Mouse (Mus musculus) lung, embryonic 16.5 days (tissue): ENCODE measurements around the gene Pard6a. TPM values are rescaled to one million over a fixed set of nuclear protein-coding genes. Genes with fewer than 3 reads are reported as not detected.

Experiments used
- ATAC-seq: fragments of 200-750 bp; cut with Nextera tagmentation; 2 replicates; pipeline ENCODE4 v1.8.0; 2017; ENCODE audit warnings: low read depth, mild to moderate bottlenecking, moderate library complexity
- H3K27ac ChIP-seq: fragments of 300-500 bp; sonication (generic); 2 replicates; pipeline ENCODE4 v1.5.1; 2014; ENCODE audit warnings: mild to moderate bottlenecking, control low read depth, low read length
- H3K27me3 ChIP-seq: fragments of 300-500 bp; sonication (generic); 2 replicates; pipeline ENCODE4 v1.6.1; 2014; ENCODE audit warnings: low read depth, low read length, mixed read lengths; ENCODE audit not compliant: control insufficient read depth, insufficient read depth
- H3K36me3 ChIP-seq: fragments of 300-500 bp; sonication (generic); 2 replicates; pipeline ENCODE4 v1.6.1; 2014; ENCODE audit warnings: low read length; ENCODE audit not compliant: control insufficient read depth, insufficient read depth
- H3K4me1 ChIP-seq: fragments of 300-500 bp; sonication (generic); replicated peaks from 2 replicates; pipeline ENCODE4 v1.6.1; 2014; ENCODE audit warnings: low read length, mixed read lengths; ENCODE audit not compliant: control insufficient read depth, insufficient read depth
- H3K4me2 ChIP-seq: fragments of 300-500 bp; sonication (generic); 2 replicates; pipeline ENCODE4 v1.6.1; 2014; ENCODE audit warnings: low read depth, low read length, control low read depth
- H3K4me3 ChIP-seq: fragments of 300-500 bp; sonication (generic); 2 replicates; pipeline ENCODE4 v1.5.1; 2014; ENCODE audit warnings: mild to moderate bottlenecking, low read length, control low read depth
- H3K9ac ChIP-seq: fragments of 300-500 bp; sonication (generic); 2 replicates; pipeline ENCODE4 v1.6.1; 2014; ENCODE audit warnings: low read length, control low read depth
- H3K9me3 ChIP-seq: fragments of 300-500 bp; sonication (generic); 2 replicates; pipeline ENCODE4 v1.6.1; 2016; ENCODE audit warnings: low read length; ENCODE audit not compliant: control insufficient read depth
- WGBS: fragments of 180-500 bp; shearing (Covaris S2); extraction: QIAGEN DNeasy Blood & Tissue Kit; methylation state at CpG from one replicate; pipeline ENCODE4 v1.1.7; 2014; 5-methylcytosine and 5-hydroxymethylcytosine counted together
- polyA plus RNA-seq: library from polyadenylated mRNA; unstranded; fragments of >200 nt; fragmentation: Nextera tagmentation; extraction: Ambion mirVana; gene quantifications from 2 replicates; pipeline ENCODE4 v1.2.1, GENCODE M21; 2015

Gene Pard6a
- polyA plus RNA-seq, result 15.2 and 17.6 TPM in 2 replicates

DNA sequence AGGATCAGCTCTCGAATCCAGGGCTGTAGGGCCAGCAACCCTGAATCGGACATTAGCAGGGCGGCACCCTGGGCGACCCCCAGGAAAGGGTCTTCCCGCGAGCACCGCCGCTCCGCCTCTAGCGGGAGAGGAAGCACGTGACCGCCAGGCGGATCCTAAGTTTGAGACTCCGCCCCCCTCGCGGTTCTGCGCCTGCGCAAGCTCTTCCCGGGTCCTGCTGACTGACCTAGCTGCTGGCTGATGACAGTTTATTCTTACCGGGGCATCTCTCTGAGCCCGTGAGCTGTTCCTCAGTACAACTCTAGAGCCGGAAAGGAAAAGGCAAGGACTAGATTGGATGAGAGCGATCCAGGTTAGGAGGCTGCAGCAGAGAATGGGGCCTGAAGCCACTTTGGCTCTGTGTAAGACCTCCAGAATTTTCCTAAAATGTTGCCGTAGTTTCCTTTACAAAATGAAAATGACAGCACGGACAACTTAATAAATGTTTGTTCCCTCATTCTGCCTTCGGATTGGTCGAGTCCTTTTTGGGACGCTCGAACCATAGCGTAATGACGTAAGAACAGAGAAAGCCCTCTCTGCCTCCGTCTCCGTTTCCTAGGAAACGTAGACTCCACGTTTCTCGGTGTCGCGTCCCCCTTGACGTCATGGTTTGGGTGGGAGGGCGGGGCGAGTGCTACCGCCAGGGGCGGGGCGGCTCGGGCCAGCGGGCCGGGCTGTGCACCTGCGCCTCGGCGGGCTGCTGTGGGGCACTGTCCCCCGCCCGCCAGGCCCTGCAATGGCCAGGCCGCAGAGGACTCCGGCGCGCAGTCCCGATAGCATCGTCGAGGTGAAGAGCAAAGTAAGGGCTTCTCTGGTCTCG, at the start of gene Pard6a, which contains the start of gene Acd:
TSS of gene Pard6a (plus strand) at position 183 of the 859 bp plus-strand sequence.
TSS of gene Acd (minus strand) at position 137 of the 859 bp plus-strand sequence.
- peak within 1 kb of the TSS; percentile 94 for H3K27ac ChIP-seq
- H3K4me2 ChIP-seq, result peak within 1 kb of the TSS; percentile 93
- H3K4me3 ChIP-seq, result peak within 1 kb of the TSS; percentile 83
- H3K9me3 ChIP-seq, result no peaks in the 10 kb centered on the region
- no peaks in the 10 kb centered on the region for H3K27me3 ChIP-seq
- peaks cover 11% of the 10 kb centered on the region for H3K36me3 ChIP-seq
- WGBS, result under 1% methylated on average over 60 of the region's 60 CpGs
- H3K9ac ChIP-seq, result peak within 1 kb of the TSS; percentile 77
- peaks cover 15% of the 10 kb centered on the region for H3K4me1 ChIP-seq
- ATAC-seq, result peak; percentile 87

DNA sequence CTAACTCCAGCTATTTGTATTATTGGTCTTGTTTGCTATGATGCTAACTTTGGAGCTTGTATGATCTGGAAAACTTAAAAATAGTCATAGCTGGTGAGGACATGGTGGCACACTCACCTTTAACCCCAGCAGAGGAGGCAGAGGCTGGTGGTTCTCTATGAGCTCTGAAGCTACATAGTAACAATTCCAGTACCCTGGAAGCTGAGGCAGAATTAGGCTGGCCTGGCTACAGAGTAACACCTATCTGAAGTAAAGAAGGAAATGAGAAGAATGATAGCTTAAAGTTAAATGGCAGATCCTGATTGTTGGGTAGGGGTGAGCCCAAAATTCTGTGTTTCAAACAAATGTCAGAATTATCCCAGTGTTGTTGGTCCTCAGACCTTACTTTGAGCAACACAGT, 43.3 kb upstream of the Pard6a start:
- H3K36me3 ChIP-seq, result peaks cover 7% of the 10 kb centered on the region
- H3K9ac ChIP-seq, result no peak overlapping the region
- no peaks in the 10 kb centered on the region for H3K4me1 ChIP-seq
- H3K27me3 ChIP-seq, result no peaks in the 10 kb centered on the region
- no peak overlapping the region for H3K4me2 ChIP-seq
- no peak overlapping the region for H3K4me3 ChIP-seq
- ATAC-seq, result no peak
- H3K9me3 ChIP-seq, result no peaks in the 10 kb centered on the region
- no peak overlapping the region for H3K27ac ChIP-seq

- H3K4me2 ChIP-seq, result no peak overlapping the region
- 62% methylated on average over 3 of the region's 3 CpGs for WGBS
- no peaks in the 10 kb centered on the region for H3K4me1 ChIP-seq
- H3K9ac ChIP-seq, result no peak overlapping the region
- no peaks in the 10 kb centered on the region for H3K9me3 ChIP-seq
- no peak overlapping the region for H3K4me3 ChIP-seq
- peaks cover 21% of the 10 kb centered on the region for H3K36me3 ChIP-seq
- no peaks in the 10 kb centered on the region for H3K27me3 ChIP-seq
- H3K27ac ChIP-seq, result no peak overlapping the region
- ATAC-seq, result no peak; the same call in 1 of the 2 replicates
These were observed 39.8 kb upstream of the Pard6a start for GRCm38 (mm10) chr8:105661167-105661566.

GRCm38 (mm10) chr8:105677891-105678290, 23.1 kb upstream of the Pard6a start:
- ATAC-seq, result no peak
- Histone ChIP-seq H3K4me3 (no peak overlapping the region), H3K9ac (no peak overlapping the region), H3K27me3 (no peaks in the 10 kb centered on the region), H3K27ac (no peak overlapping the region), H3K9me3 (no peaks in the 10 kb centered on the region), H3K4me1 (no peaks in the 10 kb centered on the region), H3K36me3 (peaks cover 65% of the 10 kb centered on the region), H3K4me2 (no peak overlapping the region)
- WGBS, result 76% methylated on average over 1 of the region's 1 CpGs

- Histone ChIP-seq H3K36me3 (peaks cover 27% of the 10 kb centered on the region), H3K27ac (no peak overlapping the region), H3K9me3 (no peaks in the 10 kb centered on the region), H3K9ac (no peak overlapping the region), H3K4me2 (peak overlapping the region; percentile 37; the same call in 1 of the 2 replicates), H3K27me3 (no peaks in the 10 kb centered on the region), H3K4me3 (no peak overlapping the region), H3K4me1 (no peaks in the 10 kb centered on the region; the same call in 1 of the 2 replicates)
- 82% methylated on average over 7 of the region's 7 CpGs for WGBS
- ATAC-seq, result no peak
These were observed 15.6 kb upstream of the Pard6a start for GRCm38 (mm10) chr8:105685325-105685724.

DNA sequence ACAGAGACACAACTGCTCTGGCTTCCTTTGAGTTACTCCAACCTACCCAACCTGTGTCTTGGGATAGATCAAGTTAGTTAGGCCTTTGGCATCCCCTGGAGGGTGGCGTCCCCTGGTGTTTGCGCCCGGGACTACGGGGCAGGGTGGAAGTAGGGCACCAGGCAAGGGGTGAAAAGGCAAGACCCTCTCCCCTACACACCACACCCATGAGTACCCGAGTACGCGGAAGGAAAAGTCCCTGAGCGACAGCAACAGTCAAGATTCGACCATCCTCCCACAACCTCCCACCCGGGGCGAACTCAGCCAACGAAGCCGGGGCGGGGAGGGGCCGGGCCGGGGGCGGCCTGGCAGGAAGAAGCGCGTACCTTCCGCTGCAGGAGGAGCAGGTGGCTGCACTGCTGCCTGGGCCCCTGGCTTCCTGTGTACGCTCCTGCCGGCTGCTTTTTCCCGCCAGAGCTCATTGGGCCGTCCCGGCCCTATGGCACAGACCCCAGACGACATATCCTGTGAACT, 15.1 kb upstream of the Pard6a start, which contains the start of gene Carmil2:
TSS of gene Carmil2 (plus strand) at position 479 of the 513 bp plus-strand sequence.
- 9% methylated on average over 26 of the region's 26 CpGs for WGBS
- Histone ChIP-seq H3K4me3 (peak within 1 kb of the TSS; percentile 6; the same call in 1 of the 2 replicates), H3K9me3 (no peaks in the 10 kb centered on the region), H3K36me3 (peaks cover 23% of the 10 kb centered on the region), H3K27me3 (no peaks in the 10 kb centered on the region), H3K4me2 (peak within 1 kb of the TSS; percentile 37), H3K9ac (peak within 1 kb of the TSS; percentile 29), H3K27ac (0 out of 2 replicates have a peak within 1 kb of the TSS, but pooled peaks have one; percentile 3), H3K4me1 (no peaks in the 10 kb centered on the region; the same call in 1 of the 2 replicates)
- ATAC-seq, result peak; percentile 55

DNA sequence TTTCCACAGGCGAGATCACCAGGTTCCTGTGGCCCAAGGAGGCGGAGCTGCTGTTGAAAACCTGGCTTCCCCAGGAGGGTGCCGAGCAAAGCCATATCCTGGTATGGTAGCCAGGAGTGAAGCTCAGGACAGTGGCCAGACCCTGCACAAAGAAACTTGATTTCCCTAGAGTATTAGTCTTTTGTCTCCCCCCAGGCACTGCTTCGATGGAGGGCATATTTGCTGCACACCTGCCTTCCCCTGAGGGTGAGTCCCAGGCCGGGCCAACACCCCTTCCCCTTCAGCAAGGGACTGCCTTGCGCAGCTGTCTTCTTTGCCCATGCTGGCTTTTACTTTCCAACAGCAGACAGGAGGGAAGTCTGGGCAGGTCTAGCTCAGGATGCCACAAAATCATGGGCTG, 14.4 kb upstream of the Pard6a start:
- H3K4me1 ChIP-seq, result no peaks in the 10 kb centered on the region; the same call in 1 of the 2 replicates
- no peak overlapping the region for H3K4me2 ChIP-seq
- H3K27ac ChIP-seq, result no peak overlapping the region
- peaks cover 17% of the 10 kb centered on the region for H3K36me3 ChIP-seq
- no peak overlapping the region for H3K9ac ChIP-seq
- H3K4me3 ChIP-seq, result no peak overlapping the region
- WGBS, result 62% methylated on average over 6 of the region's 6 CpGs
- ATAC-seq, result no peak
- H3K9me3 ChIP-seq, result no peaks in the 10 kb centered on the region
- H3K27me3 ChIP-seq, result no peaks in the 10 kb centered on the region

- H3K4me2 ChIP-seq, result no peak overlapping the region
- H3K27ac ChIP-seq, result no peak overlapping the region
- H3K9me3 ChIP-seq, result no peaks in the 10 kb centered on the region
- WGBS, result 62% methylated on average over 8 of the region's 8 CpGs
- no peak overlapping the region for H3K9ac ChIP-seq
- no peaks in the 10 kb centered on the region; the same call in 1 of the 2 replicates for H3K4me1 ChIP-seq
- no peaks in the 10 kb centered on the region for H3K27me3 ChIP-seq
- H3K4me3 ChIP-seq, result no peak overlapping the region
- peaks cover 10% of the 10 kb centered on the region; the same call in 1 of the 2 replicates for H3K36me3 ChIP-seq
- no peak for ATAC-seq
These were observed 13.4 kb upstream of the Pard6a start for GRCm38 (mm10) chr8:105687512-105687911.

DNA sequence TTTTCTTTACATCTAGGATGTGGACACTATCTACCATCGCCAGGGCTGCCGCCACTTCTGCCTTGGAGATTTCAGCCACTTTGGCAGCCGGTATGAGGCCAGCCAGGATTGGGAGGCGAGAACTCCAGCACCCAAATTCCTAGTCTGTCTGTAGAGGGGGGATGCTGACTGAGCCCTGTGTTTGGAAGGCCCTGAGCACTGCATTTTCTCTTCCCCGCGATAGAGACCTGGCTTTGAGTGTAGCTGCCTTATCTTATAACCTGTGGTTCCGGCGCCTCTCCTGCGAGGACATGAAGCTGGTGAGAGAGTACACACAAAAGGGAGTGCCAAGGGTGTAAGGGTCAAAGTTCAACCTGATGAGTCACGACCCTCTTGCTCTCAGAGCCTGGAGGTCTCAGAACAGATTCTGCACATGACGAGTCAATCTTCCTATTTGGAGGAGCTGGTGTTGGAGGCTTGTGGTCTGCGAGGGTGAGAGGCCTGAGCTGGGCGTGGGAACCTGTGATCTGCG, 12.7 kb upstream of the Pard6a start:
- peaks cover 3% of the 10 kb centered on the region; the same call in 1 of the 2 replicates for H3K36me3 ChIP-seq
- H3K27me3 ChIP-seq, result no peaks in the 10 kb centered on the region
- WGBS, result 48% methylated on average over 14 of the region's 14 CpGs
- H3K4me2 ChIP-seq, result no peak overlapping the region
- ATAC-seq, result no peak
- no peaks in the 10 kb centered on the region for H3K9me3 ChIP-seq
- H3K4me1 ChIP-seq, result no peaks in the 10 kb centered on the region; the same call in 1 of the 2 replicates
- no peak overlapping the region for H3K4me3 ChIP-seq
- no peak overlapping the region for H3K27ac ChIP-seq
- H3K9ac ChIP-seq, result no peak overlapping the region
